Mouse (Mus musculus): ENCODE measurements at regions not wholly inside any gene's neighbourhood (a gene's known extent, or its start where the extent isn't known, plus 50 kb on each side); places are given as distances from the start of the nearest gene placed in this dataset.

DNA sequence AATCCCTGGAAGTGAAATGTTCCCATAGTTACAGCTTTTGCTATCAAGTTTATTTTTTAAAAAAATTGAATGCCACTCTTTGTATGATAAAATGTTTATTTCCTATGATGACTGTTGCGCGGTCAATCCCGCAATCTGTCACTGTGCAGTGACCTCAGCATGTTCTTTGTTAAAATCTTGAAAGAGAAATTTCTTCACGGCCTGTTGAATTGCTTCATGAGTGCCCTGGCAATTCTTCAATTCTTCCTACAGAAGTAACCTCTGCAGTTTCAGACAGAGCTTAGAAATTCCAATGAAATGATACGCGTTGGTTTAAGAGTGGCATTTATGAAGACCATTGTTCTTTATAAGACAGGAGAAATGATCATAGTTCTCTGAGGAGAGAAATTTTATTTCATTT lies 1567.4 kb upstream of the Sel1l start:
- TF ChIP-seq EP300 (IDR thresholded peaks at IDR 0.05; ENCODE audit: low read depth): no peak
- no peak for TF ChIP-seq CTCF (IDR thresholded peaks at IDR 0.05; ENCODE audit: low read depth)
